Mouse (Mus musculus) stomach, embryonic 14.5 days (tissue): ENCODE measurements around the gene Moap1. TPM values are rescaled to one million over a fixed set of nuclear protein-coding genes. Genes with fewer than 3 reads are reported as not detected.

ENCODE experiments used
- polyA plus RNA-seq: library from polyadenylated mRNA; unstranded; fragments of >200 nt; fragmentation: Nextera tagmentation; extraction: Ambion mirVana; gene quantifications from 2 replicates; pipeline ENCODE4 v1.2.1, GENCODE M21; 2014

Moap1 gene
- polyA plus RNA-seq, 1 experiment from 2014 or later: 22.9 TPM

Other genes starting within 250 kb of the Moap1 start
- gene Chga, start 188.7 kb downstream of the Moap1 start, polyA plus RNA-seq: 5.2 and 5.8 TPM in 2 replicates
- gene Itpk1, start 38.7 kb downstream of the Moap1 start, polyA plus RNA-seq: 15.9 and 17.1 TPM in 2 replicates
- gene Tmem251, start 101 bp upstream of the Moap1 start, polyA plus RNA-seq: 12.2 and 13.8 TPM in 2 replicates
- not detected in 2 replicates for gene Gm28051, start 14.1 kb upstream of the Moap1 start, polyA plus RNA-seq
- gene Gon7, start 14.1 kb upstream of the Moap1 start, polyA plus RNA-seq: 28.2 and 29.6 TPM in 2 replicates
- 45.5 and 45.9 TPM in 2 replicates for gene Ubr7, start 14.3 kb upstream of the Moap1 start, polyA plus RNA-seq
- 26.2 and 26.6 TPM in 2 replicates for gene Gm20604, start 15.0 kb upstream of the Moap1 start, polyA plus RNA-seq
- gene Btbd7, start 134.8 kb upstream of the Moap1 start, polyA plus RNA-seq: 29.2 and 29.5 TPM in 2 replicates
- not detected in 2 replicates for gene Cox8c, start 155.7 kb upstream of the Moap1 start, polyA plus RNA-seq
- gene Unc79, start 205.2 kb upstream of the Moap1 start, polyA plus RNA-seq: 1.0 and 1.1 TPM in 2 replicates